Mouse (Mus musculus) right cerebral cortex, postnatal 36 days (tissue): ENCODE data around the gene Scgb1b27.
"Not testable (repeated sequence)": the region's sequence is repeated elsewhere in the genome, so short reads cannot be mapped to it uniquely, and the experiment has no call there.

Experiments
- DNase-seq, 2 experiments: peaks; one replicate each; pipeline ENCODE4 v3.0.0; 2022; ENCODE audit warnings: low spot score in 2 of 2, mixed read lengths in 1 of 2

Gene Scgb1b27

GRCm38 (mm10) chr7:34021183-34021582 lies at the start of gene Scgb1b27:
Gene Scgb1b27, plus strand, starts transcription at chr7:34021483.
- DNase-seq: not testable (repeated sequence)

- not testable (repeated sequence) for DNase-seq
These were observed 39.0 kb upstream of the Scgb1b27 start for GRCm38 (mm10) chr7:33982281-33982680.

DNA sequence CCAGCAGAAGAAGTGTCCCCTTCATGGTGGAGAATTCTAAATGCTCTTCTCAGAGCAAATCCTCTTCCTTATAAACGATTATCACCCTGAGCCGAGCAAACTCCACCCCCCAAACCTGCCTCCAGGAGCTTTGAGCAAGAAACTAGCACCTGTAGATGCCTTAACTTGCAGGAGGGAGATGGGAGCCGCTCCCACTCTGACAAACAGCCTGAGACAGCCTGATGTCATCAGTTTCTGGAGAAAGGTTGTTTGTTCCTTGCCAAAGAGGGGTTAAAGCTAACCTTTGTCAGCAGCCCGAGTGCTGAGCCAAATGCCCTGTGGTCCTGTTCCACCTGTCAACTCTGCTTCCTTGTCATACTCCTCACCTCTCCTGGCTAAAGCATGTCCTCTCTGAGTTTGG lies 7.4 kb upstream of the Scgb1b27 start, which contains the start of gene Scgb2b27:
Gene Scgb2b27, minus strand, starts transcription at position 101 of the 400 bp plus-strand sequence.
- DNase-seq: no peak

GRCm38 (mm10) chr7:34025641-34026040 lies 4.4 kb downstream of the Scgb1b27 start:
- DNase-seq: no peak

- DNase-seq: not testable (repeated sequence)
These were observed 5.9 kb downstream of the Scgb1b27 start for GRCm38 (mm10) chr7:34027202-34027601.

DNA sequence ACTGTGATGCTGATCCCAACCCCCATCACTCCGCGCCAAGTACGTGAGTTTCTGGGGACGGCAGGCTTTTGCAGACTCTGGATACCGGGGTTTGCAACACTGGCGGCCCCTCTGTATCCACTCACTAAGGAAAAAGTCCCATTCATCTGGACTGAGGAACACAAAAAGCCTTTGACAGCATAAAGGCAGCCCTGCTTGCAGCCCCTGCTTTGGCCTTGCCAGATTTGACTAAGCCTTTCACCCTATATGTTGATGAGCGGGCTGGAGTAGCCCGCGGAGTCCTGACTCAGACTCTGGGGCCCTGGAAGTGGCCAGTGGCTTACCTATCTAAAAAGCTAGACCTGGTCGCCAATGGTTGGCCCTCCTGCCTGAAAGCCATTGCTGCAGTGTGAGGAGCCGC lies 8.7 kb downstream of the Scgb1b27 start:
- DNase-seq: no peak

GRCm38 (mm10) chr7:34034579-34034978 lies 13.3 kb downstream of the Scgb1b27 start:
- not testable (repeated sequence) for DNase-seq

DNA sequence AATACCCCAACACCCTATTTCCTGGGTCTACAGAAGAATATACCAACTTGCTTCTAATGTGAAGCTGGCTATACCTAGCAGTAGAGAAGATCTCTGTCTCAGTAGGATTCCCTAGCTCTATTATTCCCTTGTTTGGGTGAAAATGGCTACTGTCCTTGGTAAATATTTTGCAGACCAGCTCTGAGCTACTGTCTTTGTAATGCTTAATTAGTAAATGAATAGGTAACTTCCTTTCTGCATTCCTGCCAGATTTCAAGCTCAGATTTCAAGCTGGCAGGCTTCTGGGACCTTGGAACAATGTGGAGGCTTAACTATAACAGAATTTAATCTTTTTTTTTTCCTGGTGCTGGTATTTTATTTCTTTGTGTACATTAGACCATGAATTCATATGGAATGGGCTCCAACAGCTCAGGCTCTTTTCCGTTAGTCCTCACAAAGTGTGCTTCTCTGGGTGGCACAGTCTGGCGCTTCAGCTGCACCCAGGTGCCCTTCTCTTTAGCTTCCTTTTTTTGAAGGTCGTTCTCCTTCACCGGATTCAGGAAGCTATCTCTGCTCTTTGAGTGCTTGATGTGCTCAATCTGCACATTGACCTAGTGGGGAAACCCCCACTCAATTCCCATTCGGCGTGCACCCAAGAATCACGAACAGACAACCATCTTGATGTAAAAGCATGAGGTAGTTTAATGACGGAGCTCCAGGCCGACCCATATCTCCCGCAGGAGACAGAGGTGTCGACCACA lies 15.0 kb downstream of the Scgb1b27 start:
- DNase-seq: not testable (repeated sequence)

- not testable (repeated sequence) for DNase-seq
These were observed 46.8 kb downstream of the Scgb1b27 start for GRCm38 (mm10) chr7:34068132-34068531.
